Mouse (Mus musculus) urinary bladder, postnatal 4 days (tissue): ENCODE results near the gene Frmpd1.
A peak's percentile ranks its signal among the peaks of the same experiment; 100 is the strongest.

Source experiments
- DNase-seq, 2 experiments: peaks; one replicate each; pipeline ENCODE4 v3.0.0; 2021 to 2022; ENCODE audit warnings: low spot score in 2 of 2

The Frmpd1 gene

GRCm38 (mm10) chr4:45184521-45185330, at the start of gene Frmpd1:
Gene Frmpd1, plus strand, starts transcription at chr4:45184875.
- peak in 1 of 2 experiments; percentile 49 for DNase-seq

GRCm38 (mm10) chr4:45137636-45138035, 47.0 kb upstream of the Frmpd1 start:
- DNase-seq: no peak

- DNase-seq: no peak
Observed at GRCm38 (mm10) chr4:45141835-45142234, 42.8 kb upstream of the Frmpd1 start.

GRCm38 (mm10) chr4:45142411-45142810, 42.3 kb upstream of the Frmpd1 start:
- DNase-seq: no peak

- no peak for DNase-seq
Observed at GRCm38 (mm10) chr4:45143005-45143404, 41.7 kb upstream of the Frmpd1 start.

- DNase-seq: no peak
Observed at GRCm38 (mm10) chr4:45156433-45156832, 28.2 kb upstream of the Frmpd1 start.

- DNase-seq: no peak
Observed at GRCm38 (mm10) chr4:45158608-45159007, 26.1 kb upstream of the Frmpd1 start.

GRCm38 (mm10) chr4:45160773-45161172, 23.9 kb upstream of the Frmpd1 start:
- no peak for DNase-seq

- no peak for DNase-seq
Observed at GRCm38 (mm10) chr4:45163711-45164110, 21.0 kb upstream of the Frmpd1 start.

GRCm38 (mm10) chr4:45165477-45165876, 19.2 kb upstream of the Frmpd1 start:
- no peak for DNase-seq

- DNase-seq: no peak
Observed at GRCm38 (mm10) chr4:45165955-45166354, 18.7 kb upstream of the Frmpd1 start.

- no peak for DNase-seq
Observed at GRCm38 (mm10) chr4:45171340-45171739, 13.3 kb upstream of the Frmpd1 start.

GRCm38 (mm10) chr4:45183818-45184520, 706 bp upstream of the Frmpd1 start:
- DNase-seq: no peak

- no peak for DNase-seq
Observed at GRCm38 (mm10) chr4:45185331-45185669, 625 bp downstream of the Frmpd1 start.

- no peak for DNase-seq
Observed at GRCm38 (mm10) chr4:45198296-45198695, 13.6 kb downstream of the Frmpd1 start.

- no peak for DNase-seq
Observed at GRCm38 (mm10) chr4:45203283-45203682, 18.6 kb downstream of the Frmpd1 start.

GRCm38 (mm10) chr4:45207444-45207843, 22.8 kb downstream of the Frmpd1 start:
- no peak for DNase-seq

- no peak for DNase-seq
Observed at GRCm38 (mm10) chr4:45208832-45209363, 24.2 kb downstream of the Frmpd1 start.

- no peak for DNase-seq
Observed at GRCm38 (mm10) chr4:45212342-45213063, 27.8 kb downstream of the Frmpd1 start.

- no peak for DNase-seq
Observed at GRCm38 (mm10) chr4:45219946-45220345, 35.3 kb downstream of the Frmpd1 start.

- no peak for DNase-seq
Observed at GRCm38 (mm10) chr4:45222395-45222794, 37.7 kb downstream of the Frmpd1 start.

- no peak for DNase-seq
Observed at GRCm38 (mm10) chr4:45230263-45230662, 45.6 kb downstream of the Frmpd1 start.
